Mouse (Mus musculus): Measurements from ENCODE around the gene Iqcd.

DNA sequence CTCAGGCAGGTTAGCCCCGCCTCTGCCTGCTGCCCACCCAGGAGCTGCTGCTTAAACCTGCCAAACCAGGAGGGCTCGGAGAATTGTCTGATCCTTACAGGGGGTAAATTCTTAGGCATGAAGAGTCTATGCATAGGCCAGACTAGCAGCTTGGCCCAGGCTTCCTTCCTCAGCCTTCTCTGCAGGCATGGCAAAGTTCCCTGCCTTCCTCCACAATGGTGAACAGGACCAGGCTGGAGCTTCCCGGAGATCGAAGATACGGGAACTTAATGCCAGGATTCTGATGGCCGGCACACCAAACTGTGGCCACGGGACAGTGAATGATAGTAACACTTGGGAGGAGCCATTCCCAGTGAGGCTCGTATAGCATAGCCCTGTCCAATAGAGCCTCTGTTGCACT lies 30.8 kb upstream of the Iqcd start:
- TF ChIP-seq FLI1 (IDR thresholded peaks at IDR 0.05; ENCODE audit: low read length): no peak
- no peak for TF ChIP-seq GATA1 (IDR thresholded peaks at IDR 0.05; ENCODE audit: borderline replicate concordance, low read length)

Measured in megakaryocyte, embryonic 14.5 days (primary cell).